Mouse (Mus musculus): ENCODE results near the gene Akap7.

- no peak for TF ChIP-seq CTCF (IDR thresholded peaks at IDR 0.05; ENCODE audit: insufficient read depth, low read length)
- TF ChIP-seq POLR2A (IDR thresholded peaks at IDR 0.05; ENCODE audit: borderline replicate concordance, extremely low read depth, low read depth, low read length), result no peak
Measured at GRCm38 (mm10) chr10:25268476-25269351, 39.0 kb downstream of the Akap7 start.

Data from lung, adult 2 months (tissue).